Mouse (Mus musculus) right cerebral cortex, adult 18-20 months (tissue): ENCODE measurements around the gene Ptpn14.
"Not testable (repeated sequence)": the region's sequence is repeated elsewhere in the genome, so short reads cannot be mapped to it uniquely, and the experiment has no call there.

Experiments
- DNase-seq: peaks from one replicate; pipeline ENCODE4 v3.0.0; 2022; ENCODE audit warnings: mixed read lengths

Ptpn14 gene

GRCm38 (mm10) chr1:189727884-189728783 is at the start of gene Ptpn14:
TSS of gene Ptpn14 (plus strand) at chr1:189728268.
- peak; percentile 33 for DNase-seq

- no peak for DNase-seq
These were observed 48.5 kb upstream of the Ptpn14 start for GRCm38 (mm10) chr1:189679555-189679954.

- no peak for DNase-seq
These were observed 43.2 kb upstream of the Ptpn14 start for GRCm38 (mm10) chr1:189684786-189685415.

- DNase-seq = no peak
These were observed 42.0 kb upstream of the Ptpn14 start for GRCm38 (mm10) chr1:189686025-189686424.

- peak; percentile 99 for DNase-seq
These were observed 40.2 kb upstream of the Ptpn14 start, which contains the start of gene Cenpf for GRCm38 (mm10) chr1:189687654-189688387. TSS of gene Cenpf (minus strand) at chr1:189688086.

- no peak for DNase-seq
These were observed 39.7 kb upstream of the Ptpn14 start for GRCm38 (mm10) chr1:189688388-189688750.

GRCm38 (mm10) chr1:189689050-189689833 is 38.8 kb upstream of the Ptpn14 start:
- DNase-seq = no peak

- not testable (repeated sequence) for DNase-seq
These were observed 35.6 kb upstream of the Ptpn14 start for GRCm38 (mm10) chr1:189692442-189692841.

- DNase-seq = no peak
These were observed 33.7 kb upstream of the Ptpn14 start for GRCm38 (mm10) chr1:189694391-189694790.

GRCm38 (mm10) chr1:189695321-189695720 is 32.7 kb upstream of the Ptpn14 start:
- no peak for DNase-seq

GRCm38 (mm10) chr1:189698416-189698815 is 29.7 kb upstream of the Ptpn14 start:
- no peak for DNase-seq

- DNase-seq = no peak
These were observed 27.9 kb upstream of the Ptpn14 start for GRCm38 (mm10) chr1:189700186-189700585.

- DNase-seq = peak; percentile 52
These were observed 27.1 kb upstream of the Ptpn14 start for GRCm38 (mm10) chr1:189700990-189701389.

- DNase-seq = no peak
These were observed 24.9 kb upstream of the Ptpn14 start for GRCm38 (mm10) chr1:189703156-189703555.

GRCm38 (mm10) chr1:189703591-189703990 is 24.5 kb upstream of the Ptpn14 start:
- no peak for DNase-seq

GRCm38 (mm10) chr1:189706040-189706645 is 21.9 kb upstream of the Ptpn14 start:
- no peak for DNase-seq

GRCm38 (mm10) chr1:189707014-189707413 is 21.1 kb upstream of the Ptpn14 start:
- DNase-seq = no peak

- DNase-seq = no peak
These were observed 20.6 kb upstream of the Ptpn14 start for GRCm38 (mm10) chr1:189707419-189707818.

- DNase-seq = no peak
These were observed 19.1 kb upstream of the Ptpn14 start for GRCm38 (mm10) chr1:189709001-189709400.

GRCm38 (mm10) chr1:189715915-189716797 is 11.9 kb upstream of the Ptpn14 start:
- DNase-seq = no peak

GRCm38 (mm10) chr1:189717546-189717945 is 10.5 kb upstream of the Ptpn14 start:
- DNase-seq = no peak
